ENCODE assay signal across 7 mouse cellular contexts in the genomic region with DNA sequence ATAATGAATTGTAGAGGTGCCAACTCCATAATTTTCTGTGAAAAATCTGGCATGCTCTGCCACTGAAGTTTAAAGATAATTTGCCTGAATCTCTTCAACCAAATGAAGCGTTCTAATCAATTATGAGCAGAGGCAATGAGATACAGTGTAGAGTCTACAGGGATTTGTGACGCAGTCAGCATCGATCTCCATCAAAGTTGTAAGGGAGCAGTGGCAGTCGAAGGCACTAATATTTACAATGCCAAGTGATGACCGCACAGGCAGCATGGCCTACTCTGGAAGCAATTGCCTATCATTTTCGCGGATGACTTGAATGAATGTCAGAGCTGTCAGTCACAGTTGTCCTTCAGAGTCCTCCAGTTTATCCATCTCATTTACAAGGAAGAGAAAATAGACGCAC. TPM values are rescaled to one million over a fixed set of nuclear protein-coding genes. Genes with fewer than 3 reads are reported as not detected.
DNase-seq lines count a peak whose midpoint lies in the region; ATAC-seq and TF ChIP-seq lines count a peak whose summit lies in the region.

A gene (plus strand): TSS at position 207 of the 400 bp plus-strand sequence.

- H3K27me3 ChIP-seq in lung, embryonic 14.5 days (ENCODE audit: insufficient read depth, low read length): peaks cover 39% of the 10 kb centered on the region
- peaks cover 19% of the 10 kb centered on the region; the same call in 1 of the 2 replicates for H3K27me3 ChIP-seq in forebrain, embryonic 11.5 days (ENCODE audit: control insufficient read depth, insufficient read depth, low read length)
- peaks cover 9% of the 10 kb centered on the region for H3K27me3 ChIP-seq in limb, embryonic 11.5 days (ENCODE audit: control insufficient read depth, insufficient read depth, low read length)

- no peaks in the 10 kb centered on the region for H3K4me1 ChIP-seq in lung, embryonic 14.5 days (ENCODE audit: insufficient read depth)
- H3K4me1 ChIP-seq in forebrain, embryonic 11.5 days (replicated peaks; ENCODE audit: control insufficient read depth, insufficient read depth, low read length): no peaks in the 10 kb centered on the region; the same call in 1 of the 2 replicates
- no peaks in the 10 kb centered on the region for H3K4me1 ChIP-seq in limb, embryonic 11.5 days (ENCODE audit: control insufficient read depth, insufficient read depth, low read length)

- H3K4me2 ChIP-seq in lung, embryonic 14.5 days: peak within 1 kb of the TSS; percentile 92
- H3K4me2 ChIP-seq in forebrain, embryonic 11.5 days (ENCODE audit: low read depth, low read length, severe bottlenecking): peak within 1 kb of the TSS; percentile 77
- peak within 1 kb of the TSS; percentile 82 for H3K4me2 ChIP-seq in limb, embryonic 11.5 days (ENCODE audit: low read depth, severe bottlenecking)

- H3K4me3 ChIP-seq in lung, embryonic 14.5 days (ENCODE audit: low read depth, low read length): peak within 1 kb of the TSS; percentile 58
- peak within 1 kb of the TSS; percentile 50 for H3K4me3 ChIP-seq in forebrain, embryonic 11.5 days (ENCODE audit: low read depth, low read length)
- peak within 1 kb of the TSS; percentile 53 for H3K4me3 ChIP-seq in limb, embryonic 11.5 days (ENCODE audit: low read depth, low read length)

- TF ChIP-seq CTCF in lung, embryonic 14.5 days (IDR thresholded peaks at IDR 0.05; ENCODE audit: low read depth): no peak

- no peak within 1 kb of the TSS for H3K27ac ChIP-seq in lung, embryonic 14.5 days (ENCODE audit: low read depth)
- H3K27ac ChIP-seq in forebrain, embryonic 11.5 days (ENCODE audit: low read depth, low read length): no peak within 1 kb of the TSS
- H3K27ac ChIP-seq in limb, embryonic 11.5 days (replicated peaks; ENCODE audit: low read depth, low read length): no peak within 1 kb of the TSS

- 68% methylated on average over 8 of the region's 8 CpGs for WGBS in lung, embryonic 14.5 days
- 72% methylated on average over 8 of the region's 8 CpGs for WGBS in forebrain, embryonic 11.5 days
- WGBS in limb, embryonic 11.5 days: 73% methylated on average over 8 of the region's 8 CpGs

- H3K9me3 ChIP-seq in lung, embryonic 14.5 days (ENCODE audit: low read depth, low read length): no peaks in the 10 kb centered on the region
- H3K9me3 ChIP-seq in forebrain, embryonic 11.5 days (ENCODE audit: control insufficient read depth, low read length): no peaks in the 10 kb centered on the region
- no peaks in the 10 kb centered on the region for H3K9me3 ChIP-seq in limb, embryonic 11.5 days (ENCODE audit: control insufficient read depth, low read length)

- no peaks in the 10 kb centered on the region for H3K36me3 ChIP-seq in lung, embryonic 14.5 days (ENCODE audit: insufficient read depth)
- no peaks in the 10 kb centered on the region for H3K36me3 ChIP-seq in forebrain, embryonic 11.5 days (ENCODE audit: control insufficient read depth, insufficient read depth, low read length)
- H3K36me3 ChIP-seq in limb, embryonic 11.5 days (ENCODE audit: control insufficient read depth, insufficient read depth, low read length): no peaks in the 10 kb centered on the region

- ATAC-seq in lung, embryonic 14.5 days (ENCODE audit: insufficient read depth): no peak
- ATAC-seq in forebrain, embryonic 11.5 days (replicated peaks; ENCODE audit: low FRiP score): no peak
- no peak for ATAC-seq in limb, embryonic 11.5 days (ENCODE audit: insufficient number of reproducible peaks, low FRiP score, low TSS enrichment, low read depth)

- intact Hi-C loops in left cerebral cortex, postnatal 10 days (cut with DNase I): no loop called here

- H3K9ac ChIP-seq in lung, embryonic 14.5 days: peak within 1 kb of the TSS; percentile 46
- peak within 1 kb of the TSS; percentile 30 for H3K9ac ChIP-seq in forebrain, embryonic 11.5 days (ENCODE audit: low read length)
- H3K9ac ChIP-seq in limb, embryonic 11.5 days (ENCODE audit: low read length): peak within 1 kb of the TSS; percentile 59

- no peak for DNase-seq in lung, embryonic 14.5 days
- no peak for DNase-seq in lung, adult 18-20 months
- no peak for DNase-seq in forebrain, embryonic 11.5 days (ENCODE audit: low spot score)
- no peak for DNase-seq in limb, embryonic 11.5 days (ENCODE audit: low spot score)
- DNase-seq in retina, embryonic 14.5 days (ENCODE audit: low spot score): peak; percentile 69
- no peak for DNase-seq in left cerebral cortex, postnatal 10 days (ENCODE audit: extremely low spot score in 1 of 2, low spot score in 2 of 2)
- DNase-seq in layer of hippocampus, postnatal 25 days (ENCODE audit: extremely low spot score in 1 of 2, low spot score in 1 of 2): no peak

RNA-seq across cellular contexts. Expression of the gene that starts here (rescaled TPM):
- polyA plus RNA-seq in lung, embryonic 14.5 days (2014; fragmentation: Nextera tagmentation; extraction: Ambion mirVana): 0.21 and 0.39 TPM in 2 replicates
- 0.43 and 0.96 TPM in 2 replicates for polyA plus RNA-seq in forebrain, embryonic 11.5 days (2014; fragmentation: Nextera tagmentation; extraction: Ambion mirVana)
- polyA plus RNA-seq in limb, embryonic 11.5 days (2014; fragmentation: Nextera tagmentation; extraction: Ambion mirVana): 0.21 and 0.45 TPM in 2 replicates
- total RNA-seq in left cerebral cortex, postnatal 10 days (2021): 1 to 10 TPM; 5.3 TPM
- 10 to 100 TPM in 1 of 2 experiments, 1 to 10 TPM in 1; 10.0 TPM for total RNA-seq in layer of hippocampus, postnatal 25 days (2021)
